Mouse (Mus musculus): ENCODE measurements around the gene Prss8.

DNA sequence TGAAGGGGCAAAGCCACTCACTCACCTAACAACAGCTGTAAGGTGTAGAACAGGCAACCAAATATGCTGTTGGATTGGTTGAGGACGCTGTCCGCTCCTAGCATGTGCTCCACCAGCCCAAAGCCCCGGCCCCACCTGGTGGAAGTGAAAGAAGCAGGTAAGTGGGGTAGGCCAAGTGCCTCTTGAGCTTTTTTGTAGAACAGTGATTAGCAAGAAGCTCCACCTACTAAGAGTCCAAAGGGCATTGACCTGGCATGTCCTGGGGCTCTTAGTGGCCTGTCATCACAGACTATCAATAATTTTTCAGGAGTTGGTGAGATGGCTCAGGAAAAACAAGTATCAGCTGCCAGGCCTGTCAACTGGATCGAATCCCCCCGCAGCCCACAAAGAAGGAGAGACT is 35.4 kb downstream of the Prss8 start:
- TF ChIP-seq CTCF (IDR thresholded peaks at IDR 0.05; ENCODE audit: borderline replicate concordance, insufficient read depth, low read length) (no peak), POLR2A (IDR thresholded peaks at IDR 0.05; ENCODE audit: low read depth, low read length) (no peak)

Measured in embryonic fibroblast, embryonic 13.5 days (primary cell).